Mouse (Mus musculus) adrenal gland, adult 8-10 months (tissue): Measurements from ENCODE around the gene Napsa. TPM values are rescaled to one million over a fixed set of nuclear protein-coding genes. Genes with fewer than 3 reads are reported as not detected.

ENCODE experiments used
- DNase-seq: peaks from one replicate; pipeline ENCODE4 v3.0.0; 2022
- total RNA-seq, 4 experiments: library from RNA; stranded (reverse); gene quantifications; 2 replicates each; pipeline ENCODE4 v1.2.4; 2022

Gene Napsa
- total RNA-seq, 4 experiments from 2014 or later, result 1.00 to 2.0 (median 1.5) TPM

DNA sequence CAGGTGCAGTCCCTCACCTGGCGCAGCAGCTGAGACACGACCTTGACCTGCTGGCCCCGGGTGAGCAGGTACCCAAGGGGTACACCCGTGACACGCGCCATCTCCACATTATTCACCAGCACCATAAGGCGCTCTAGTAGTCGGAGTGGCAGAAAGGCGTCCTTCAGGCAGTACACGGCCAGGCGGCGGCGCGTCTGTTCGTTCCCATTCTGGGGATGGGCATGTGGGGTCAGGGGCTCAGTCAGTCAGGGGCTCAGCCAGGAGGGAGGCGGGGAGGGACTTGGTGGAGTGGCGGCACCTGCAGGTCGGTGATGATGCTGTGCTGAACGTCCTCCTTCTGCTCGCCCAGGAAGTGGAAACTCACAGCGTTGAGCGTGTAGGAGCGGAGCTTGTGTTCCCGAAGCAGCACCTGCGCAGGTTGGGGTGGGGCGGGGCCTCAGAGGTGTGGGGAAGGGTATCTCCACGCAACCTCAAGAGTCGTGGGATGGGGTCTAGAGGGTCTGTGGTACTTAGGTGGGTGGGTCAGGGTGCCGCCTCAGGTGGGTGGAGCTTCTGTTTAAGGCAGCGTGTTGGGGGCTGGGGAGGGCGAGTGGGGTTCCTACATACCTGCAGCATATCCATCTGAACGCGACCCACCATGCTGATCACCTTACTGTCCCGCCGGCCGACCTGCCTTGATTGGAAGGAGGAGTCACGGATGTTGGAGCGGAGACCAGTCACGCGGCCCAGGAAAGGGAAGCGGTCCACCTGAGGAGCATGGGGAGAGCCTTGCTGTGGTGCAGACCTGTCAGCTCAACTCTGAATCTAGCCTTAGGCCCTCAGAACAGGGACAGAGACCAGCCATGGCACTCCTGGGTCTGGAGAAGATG is 33.2 kb upstream of the Napsa start:
- DNase-seq, result no peak

GRCm38 (mm10) chr7:44542555-44542954 is 29.6 kb upstream of the Napsa start:
- DNase-seq, result no peak

GRCm38 (mm10) chr7:44543071-44543470 is 29.1 kb upstream of the Napsa start:
- no peak for DNase-seq

- DNase-seq, result no peak
Observed at GRCm38 (mm10) chr7:44546274-44546673, 25.9 kb upstream of the Napsa start.

DNA sequence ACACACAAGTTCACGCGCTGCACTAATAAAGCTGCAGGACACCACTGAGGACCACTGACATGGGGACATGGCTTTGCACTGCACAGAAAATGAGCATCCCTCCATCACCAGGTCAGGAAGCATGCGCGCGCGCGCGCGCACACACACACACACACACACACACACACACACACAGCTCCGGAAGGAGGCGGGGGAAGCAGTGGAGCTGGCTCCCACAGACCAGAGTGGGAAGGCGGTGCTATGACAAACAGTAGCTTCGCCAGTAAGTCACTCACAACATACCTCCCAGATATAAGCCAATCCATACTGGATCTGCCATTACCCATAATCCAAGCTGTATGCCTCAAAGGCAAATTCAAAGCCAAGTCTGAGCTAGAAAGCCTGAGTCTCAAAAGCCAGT is 25.1 kb upstream of the Napsa start:
- no peak for DNase-seq

GRCm38 (mm10) chr7:44547725-44548124 is 24.5 kb upstream of the Napsa start:
- no peak for DNase-seq

- DNase-seq, result peak; percentile 99
Observed at GRCm38 (mm10) chr7:44548497-44549087, 23.6 kb upstream of the Napsa start, which contains the start of gene Pold1. Gene Pold1, minus strand, starts transcription at chr7:44548849.

DNA sequence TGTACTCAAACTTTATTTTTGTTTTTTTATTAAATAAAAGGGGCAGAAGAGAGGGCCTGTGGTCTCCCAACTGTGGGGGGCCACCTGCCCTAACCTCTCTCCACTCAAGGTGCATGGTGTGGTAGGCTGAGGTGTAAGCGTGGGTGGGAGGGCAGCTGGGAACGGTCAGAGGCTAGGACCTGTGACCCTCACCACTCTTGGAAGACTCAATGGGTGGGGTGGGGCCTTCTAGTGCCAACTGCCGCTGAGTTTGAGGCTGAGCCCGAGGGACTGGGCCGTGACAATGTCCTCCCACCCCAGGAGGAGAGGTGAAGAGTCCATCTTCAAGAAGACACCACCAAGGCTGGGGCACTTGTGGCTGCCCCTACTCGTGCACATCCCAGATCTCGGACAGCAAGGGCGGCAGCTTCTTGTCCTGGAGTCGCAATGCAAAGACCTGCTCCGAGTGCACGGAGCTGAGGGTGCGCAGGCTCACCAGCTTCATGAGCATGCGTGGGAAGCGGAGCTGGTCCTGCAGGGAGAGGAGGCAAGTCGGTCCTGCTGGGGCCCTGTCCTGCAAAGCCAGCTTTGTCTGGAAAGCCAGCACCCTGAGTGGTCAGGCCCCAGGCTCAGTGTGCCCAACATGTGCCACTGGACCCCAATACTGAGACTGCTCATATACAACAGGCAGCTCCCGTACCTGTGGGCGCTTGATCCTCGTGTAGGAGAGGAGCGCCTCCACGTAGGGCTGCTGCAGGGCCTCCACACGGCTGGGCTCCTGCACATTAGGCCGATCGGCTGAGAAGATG is 22.4 kb upstream of the Napsa start:
- no peak for DNase-seq

DNA sequence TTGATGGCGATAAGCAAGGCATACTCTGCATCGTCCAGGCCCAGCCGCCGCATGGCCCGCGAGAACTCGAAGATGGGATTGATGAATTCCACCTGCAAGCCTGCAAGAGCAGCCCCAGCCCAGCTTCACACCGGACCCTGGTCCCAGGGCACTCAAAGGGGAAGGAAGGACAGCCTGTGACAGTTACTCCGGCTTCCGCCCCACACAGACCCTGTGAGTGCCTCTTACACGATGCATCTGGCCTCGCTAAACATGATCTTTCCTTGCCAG is 21.8 kb upstream of the Napsa start:
- DNase-seq, result no peak

- DNase-seq, result no peak
Observed at GRCm38 (mm10) chr7:44551301-44551700, 20.9 kb upstream of the Napsa start.

- no peak for DNase-seq
Observed at GRCm38 (mm10) chr7:44551731-44552130, 20.4 kb upstream of the Napsa start.

- no peak for DNase-seq
Observed at GRCm38 (mm10) chr7:44552141-44552908, 19.9 kb upstream of the Napsa start.

GRCm38 (mm10) chr7:44553196-44553764 is 18.9 kb upstream of the Napsa start:
- peak; percentile 72 for DNase-seq

- DNase-seq, result peak; percentile 96
Observed at GRCm38 (mm10) chr7:44553826-44554225, 18.4 kb upstream of the Napsa start, which contains the start of gene Nr1h2. Gene Nr1h2, minus strand, starts transcription at chr7:44553951.

- no peak for DNase-seq
Observed at GRCm38 (mm10) chr7:44557629-44558028, 14.6 kb upstream of the Napsa start.

DNA sequence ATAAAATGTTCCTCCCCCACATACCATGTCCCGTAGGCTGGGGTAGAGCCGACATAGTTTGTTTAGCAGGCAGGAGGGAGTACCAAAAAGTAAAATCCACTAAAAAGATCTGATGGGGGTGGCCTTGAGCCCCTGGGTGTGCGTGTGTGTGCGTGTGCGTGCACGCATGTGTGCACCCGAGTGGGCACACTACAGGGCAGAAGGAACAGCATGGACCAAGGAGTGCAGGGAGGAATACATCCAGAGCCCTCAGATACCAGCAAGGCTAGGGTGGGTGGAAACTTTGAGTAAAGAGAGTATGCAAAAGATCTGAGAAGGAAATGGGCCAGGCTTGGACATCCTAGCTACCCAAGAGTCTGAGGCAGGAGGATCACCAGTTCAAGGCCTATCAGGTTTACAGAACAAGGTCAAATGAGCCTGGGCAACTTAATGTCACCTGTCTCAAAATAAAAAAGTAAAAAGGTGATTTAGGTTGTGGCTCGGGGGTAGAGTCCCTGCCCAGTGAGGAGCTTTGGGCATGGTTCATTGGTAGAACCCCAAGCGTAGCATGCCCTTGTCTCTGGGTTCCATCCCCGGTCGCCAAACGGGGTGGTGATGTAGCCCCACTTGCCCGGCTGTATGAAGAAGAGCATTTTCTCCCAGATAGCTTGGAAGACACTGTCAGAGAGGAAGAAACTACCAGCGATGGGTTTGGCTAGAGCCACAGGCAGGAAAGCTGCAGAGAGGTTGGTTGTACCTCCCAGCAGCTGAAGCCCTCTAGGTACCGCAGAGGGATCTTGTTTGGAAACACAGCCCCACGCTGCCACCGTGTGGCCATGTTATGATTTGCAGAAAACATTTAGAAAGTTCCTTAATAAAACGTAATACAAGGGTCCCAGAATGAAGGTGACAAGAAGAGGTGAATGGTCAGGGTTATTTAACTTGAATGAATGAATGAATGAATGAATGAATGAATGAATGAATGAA is 11.5 kb upstream of the Napsa start:
- peak; percentile 48 for DNase-seq

DNA sequence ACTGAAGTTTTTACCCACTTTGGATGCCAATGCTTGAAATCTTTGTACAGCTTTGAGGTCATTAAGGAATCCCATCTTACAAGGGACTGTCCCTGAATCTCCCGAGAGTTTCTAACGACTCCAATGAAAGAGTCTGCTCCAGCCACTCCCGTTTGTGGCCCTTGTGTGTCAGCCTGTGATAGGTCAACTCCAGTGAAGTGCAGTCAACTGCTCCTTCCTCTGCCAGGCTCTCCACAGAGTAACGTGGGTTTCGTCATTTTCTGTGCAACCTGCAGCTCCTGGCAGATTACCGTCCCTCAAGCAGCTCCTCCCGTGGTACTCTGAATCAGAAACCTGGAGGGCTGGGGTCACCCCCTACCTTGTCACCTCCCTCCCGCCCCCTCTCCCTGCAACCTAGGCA is 8.9 kb upstream of the Napsa start:
- DNase-seq, result no peak

- DNase-seq, result no peak
Observed at GRCm38 (mm10) chr7:44564486-44564885, 7.7 kb upstream of the Napsa start.

DNA sequence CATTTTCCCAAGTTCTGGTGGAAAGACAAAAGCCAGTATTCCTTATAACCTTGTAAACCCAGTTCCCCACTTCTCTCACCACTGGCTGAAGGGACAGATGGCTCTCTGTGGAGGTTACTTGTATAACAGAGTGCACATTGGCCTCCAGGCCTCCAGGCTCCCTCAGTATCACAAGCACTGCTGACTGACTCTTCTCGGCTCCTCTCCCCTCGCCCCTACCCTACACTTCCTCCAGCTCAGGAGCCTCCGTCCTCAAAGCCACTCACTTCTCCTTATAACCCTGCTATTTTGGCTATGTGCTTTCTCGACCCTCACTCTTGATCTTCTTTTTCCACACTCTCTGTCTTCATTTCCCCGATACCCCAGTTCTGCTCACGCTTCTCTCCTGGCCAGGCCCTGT is 6.8 kb upstream of the Napsa start:
- DNase-seq, result no peak

DNA sequence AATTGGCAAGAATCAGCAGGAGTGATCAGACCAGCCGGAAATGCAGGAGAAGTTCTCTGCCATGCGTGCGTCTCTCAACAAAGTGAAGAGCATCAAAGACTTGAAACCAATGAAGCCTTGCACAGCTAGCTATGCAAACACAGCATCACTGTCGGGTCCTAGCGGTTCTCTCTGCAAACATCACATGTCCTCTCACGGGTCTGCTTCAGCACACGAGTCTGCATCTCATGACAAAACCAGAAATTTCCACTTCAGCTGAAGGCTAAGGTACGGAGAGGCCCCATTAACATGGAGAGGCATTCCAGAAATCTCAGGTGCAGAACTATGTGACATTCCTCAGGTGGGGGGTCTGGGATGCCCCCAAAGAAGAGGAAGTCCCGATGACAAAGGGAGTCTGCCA is 3.4 kb upstream of the Napsa start:
- DNase-seq, result no peak

- DNase-seq, result no peak
Observed at GRCm38 (mm10) chr7:44570989-44571388, 1.2 kb upstream of the Napsa start.
